Mouse (Mus musculus): Measurements from ENCODE around the gene Chid1. TPM values are rescaled to one million over a fixed set of nuclear protein-coding genes. Genes with fewer than 3 reads are reported as not detected.
"Not testable (repeated sequence)": the region's sequence is repeated elsewhere in the genome, so short reads cannot be mapped to it uniquely, and the experiment has no call there.

Chid1 gene
- polyA plus RNA-seq, 1 experiment: 45.8 TPM

DNA sequence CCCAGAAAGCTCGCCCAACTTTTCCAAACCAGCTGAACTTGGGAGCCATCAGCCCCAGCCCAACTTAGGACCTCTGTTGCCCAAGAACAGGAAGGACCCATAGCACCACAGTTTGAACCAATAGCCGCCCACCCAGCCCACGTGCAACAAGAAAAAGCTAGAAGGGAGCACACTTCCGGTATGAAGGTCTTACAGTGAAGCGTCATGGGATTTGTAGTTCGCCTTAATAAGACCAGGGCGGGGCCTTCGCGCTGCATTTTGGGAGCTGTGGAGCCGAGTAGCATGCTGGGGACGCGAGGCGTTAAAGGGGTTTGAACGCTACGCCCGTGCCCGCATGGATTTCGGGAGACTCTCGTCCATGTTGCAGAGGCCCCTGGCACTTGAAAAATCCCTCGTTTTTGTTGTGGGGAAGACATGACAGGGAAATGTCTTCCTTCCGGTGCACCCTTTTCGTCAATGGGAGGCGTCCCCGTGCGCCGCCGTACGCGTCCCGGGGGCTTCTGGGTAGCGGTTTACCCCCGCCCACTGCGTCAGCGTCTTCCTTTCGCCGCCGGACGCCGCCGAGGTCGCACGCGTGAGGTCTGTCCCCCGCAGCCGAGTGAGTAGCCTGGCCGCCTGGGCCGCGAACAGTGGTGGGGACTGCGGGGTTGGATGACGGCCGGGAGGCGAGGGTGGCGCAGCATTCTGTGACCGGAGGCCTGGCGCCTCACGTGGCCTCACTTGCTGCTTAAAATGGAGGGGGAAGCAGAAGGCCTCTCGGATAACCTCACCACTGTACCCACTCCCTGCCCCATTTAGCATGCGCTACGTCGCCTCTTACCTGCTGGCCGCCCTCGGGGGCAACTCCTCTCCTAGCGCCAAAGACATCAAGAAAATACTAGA is 92.3 kb downstream of the Chid1 start, which contains the start of gene Rplp2:
Gene Rplp2 (plus strand): TSS at position 261 of the 882 bp plus-strand sequence.
- Histone ChIP-seq H3K4me1 (ENCODE audit: control insufficient read depth, insufficient read depth, low read length) (peaks cover 5% of the 10 kb centered on the region), H3K4me3 (ENCODE audit: insufficient read depth, low read length) (peak within 1 kb of the TSS; percentile 98), H3K27ac (ENCODE audit: insufficient read depth, low read length) (peak within 1 kb of the TSS; percentile 77)
- TF ChIP-seq CTCF (IDR thresholded peaks at IDR 0.05; ENCODE audit: borderline replicate concordance, insufficient read depth, low read length) (no peak), POLR2A (IDR thresholded peaks at IDR 0.05; ENCODE audit: low read depth, low read length) (peak; percentile 93)

DNA sequence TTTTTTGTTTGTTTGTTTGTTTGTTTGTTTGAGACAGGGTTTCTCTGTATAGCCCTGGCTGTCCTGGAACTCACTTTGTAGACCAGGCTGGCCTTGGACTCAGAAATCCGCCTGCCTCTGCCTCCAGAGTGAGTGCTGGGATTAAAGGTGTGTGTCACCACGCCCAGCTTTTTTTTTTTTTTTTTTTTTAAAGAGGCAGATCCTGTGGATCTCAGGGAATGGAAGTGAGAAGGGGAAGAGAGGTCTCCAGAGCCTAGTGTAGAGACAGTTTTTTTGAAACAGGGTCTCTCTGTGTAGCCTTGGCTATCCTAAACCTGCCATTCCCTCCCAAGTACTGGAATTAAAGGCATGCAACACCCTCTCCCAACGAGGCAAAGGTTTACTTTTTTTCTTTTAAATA is 93.3 kb downstream of the Chid1 start:
- H3K4me3 ChIP-seq (ENCODE audit: insufficient read depth, low read length); H3K4me1 ChIP-seq (ENCODE audit: control insufficient read depth, insufficient read depth, low read length); H3K27ac ChIP-seq (ENCODE audit: insufficient read depth, low read length): not testable (repeated sequence)

DNA sequence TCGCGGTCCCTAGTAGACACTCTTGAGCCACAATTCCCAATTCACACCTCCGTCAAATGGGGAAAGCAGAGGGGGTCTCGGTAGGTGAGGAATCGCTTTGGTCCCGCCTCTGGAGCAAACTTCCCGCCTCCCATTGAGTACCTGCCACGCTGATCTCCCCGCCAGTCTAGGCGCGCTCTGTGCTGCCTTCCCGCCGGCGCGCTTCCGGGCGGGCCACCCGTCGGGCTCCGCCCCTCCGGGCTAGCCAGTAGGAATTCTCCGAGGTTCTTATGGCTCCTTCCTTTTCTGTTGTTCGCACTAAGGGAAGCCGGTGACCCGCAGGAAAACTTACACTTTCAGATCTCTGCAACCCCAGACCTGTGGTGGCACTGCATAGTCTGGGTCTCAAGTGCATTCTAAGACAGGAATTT is 95.8 kb downstream of the Chid1 start, which contains the start of gene Pidd1:
Gene Pidd1 (minus strand): TSS at position 198 of the 410 bp plus-strand sequence.
- H3K4me1 ChIP-seq (ENCODE audit: control insufficient read depth, insufficient read depth, low read length): peaks cover 5% of the 10 kb centered on the region
- TF ChIP-seq CTCF (IDR thresholded peaks at IDR 0.05; ENCODE audit: borderline replicate concordance, insufficient read depth, low read length) (no peak), POLR2A (IDR thresholded peaks at IDR 0.05; ENCODE audit: low read depth, low read length) (peak; percentile 67)

More for the DNA sequence above, 95.8 kb downstream of the Chid1 start, which contains the start of gene Pidd1:
- H3K4me3 ChIP-seq (ENCODE audit: insufficient read depth, low read length): peak within 1 kb of the TSS; percentile 63
- H3K27ac ChIP-seq (ENCODE audit: insufficient read depth, low read length): peak within 1 kb of the TSS; percentile 3; the same call in 1 of the 2 replicates

Other genes starting within 250 kb of the Chid1 start
- gene Drd4, start 247.9 kb downstream of the Chid1 start, polyA plus RNA-seq (2011; ENCODE audit: insufficient read length, low read depth, missing spikeins): 0.28 TPM in 1 of 2 replicates, not detected in the other
- gene Deaf1, start 212.2 kb downstream of the Chid1 start, polyA plus RNA-seq (2011; ENCODE audit: insufficient read length, low read depth, missing spikeins): 30.5 and 37.2 TPM in 2 replicates
- 24.6 and 25.4 TPM in 2 replicates for gene Tmem80, start 212.1 kb downstream of the Chid1 start, polyA plus RNA-seq (2011; ENCODE audit: insufficient read length, low read depth, missing spikeins)
- 4.2 and 9.1 TPM in 2 replicates for gene Eps8l2, start 201.0 kb downstream of the Chid1 start, polyA plus RNA-seq (2011; ENCODE audit: insufficient read length, low read depth, missing spikeins)
- 93.0 and 121 TPM in 2 replicates for gene Taldo1, start 147.7 kb downstream of the Chid1 start, polyA plus RNA-seq (2011; ENCODE audit: insufficient read length, low read depth, missing spikeins)
- 30.5 and 41.5 TPM in 2 replicates for gene Gatd1, start 125.7 kb downstream of the Chid1 start, polyA plus RNA-seq (2011; ENCODE audit: insufficient read length, low read depth, missing spikeins)
- gene Cend1, start 110.4 kb downstream of the Chid1 start, polyA plus RNA-seq (2011; ENCODE audit: insufficient read length, low read depth, missing spikeins): 4.9 and 5.4 TPM in 2 replicates
- 24.0 and 26.9 TPM in 2 replicates for gene Slc25a22, start 102.0 kb downstream of the Chid1 start, polyA plus RNA-seq (2011; ENCODE audit: insufficient read length, low read depth, missing spikeins)
- gene Pidd1, start 95.8 kb downstream of the Chid1 start, polyA plus RNA-seq (2011; ENCODE audit: insufficient read length, low read depth, missing spikeins): 12.4 and 18.1 TPM in 2 replicates
- 1,600 and 1,818 TPM in 2 replicates for gene Rplp2, start 92.5 kb downstream of the Chid1 start, polyA plus RNA-seq (2011; ENCODE audit: insufficient read length, low read depth, missing spikeins)
- gene Pnpla2, start 84.7 kb downstream of the Chid1 start, polyA plus RNA-seq (2011; ENCODE audit: insufficient read length, low read depth, missing spikeins): 18.9 and 26.7 TPM in 2 replicates
- gene Cracr2b, start 78.8 kb downstream of the Chid1 start, polyA plus RNA-seq (2011; ENCODE audit: insufficient read length, low read depth, missing spikeins): 1.3 and 2.7 TPM in 2 replicates
- gene Cd151, start 72.5 kb downstream of the Chid1 start, polyA plus RNA-seq (2011; ENCODE audit: insufficient read length, low read depth, missing spikeins): 58.4 and 94.0 TPM in 2 replicates
- gene Polr2l, start 64.7 kb downstream of the Chid1 start, polyA plus RNA-seq (2011; ENCODE audit: insufficient read length, low read depth, missing spikeins): 13.1 and 24.1 TPM in 2 replicates
- 184 and 207 TPM in 2 replicates for gene Tspan4, start 64.6 kb downstream of the Chid1 start, polyA plus RNA-seq (2011; ENCODE audit: insufficient read length, low read depth, missing spikeins)
- 128 TPM in 2 replicates for gene Ap2a2, start 22.3 kb upstream of the Chid1 start, polyA plus RNA-seq (2011; ENCODE audit: insufficient read length, low read depth, missing spikeins)
- gene Muc6, start 115.5 kb upstream of the Chid1 start, polyA plus RNA-seq (2011; ENCODE audit: insufficient read length, low read depth, missing spikeins): not detected in 2 replicates
- gene Muc2, start 150.5 kb upstream of the Chid1 start, polyA plus RNA-seq (2011; ENCODE audit: insufficient read length, low read depth, missing spikeins): 0.21 and 0.83 TPM in 2 replicates
- gene Muc5ac, start 249.1 kb upstream of the Chid1 start, polyA plus RNA-seq (2011; ENCODE audit: insufficient read length, low read depth, missing spikeins): not detected in 2 replicates

Data from embryonic fibroblast, embryonic 13.5 days (primary cell).